ENCODE assay signal across 17 mouse cellular contexts in the genomic region with DNA sequence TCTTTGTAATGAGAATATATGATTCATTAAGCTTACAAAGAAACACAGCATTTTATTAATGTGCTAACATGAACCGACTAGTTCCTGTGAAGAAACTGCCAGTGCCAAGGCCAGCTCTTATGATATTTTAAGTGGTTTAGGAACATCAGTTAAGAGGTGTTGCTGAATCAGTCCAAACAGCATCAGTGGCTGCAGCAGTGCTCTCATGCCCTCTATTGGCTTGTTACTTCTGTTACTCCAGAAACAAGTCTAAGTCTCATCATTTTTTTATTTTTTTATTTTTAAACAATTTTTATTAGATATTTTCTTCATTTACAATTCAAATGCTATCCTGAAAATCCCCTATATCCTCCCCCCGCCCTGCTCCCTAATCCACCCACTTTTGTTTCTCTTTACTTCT.
DNase-seq lines count a peak whose midpoint lies in the region; ATAC-seq and TF ChIP-seq lines count a peak whose summit lies in the region.
"Had no signal": no experiment of that assay in that cellular context is flagged by ENCODE, and none has a peak within 500 bp of the region (broad histone marks: within the 10 kb centered on the region; RNA-seq: fewer than 3 reads in every experiment).

No protein-coding gene starts in this region.

- no peak overlapping the region for H3K4me3 ChIP-seq in liver, adult 2 months (ENCODE audit: insufficient read depth, low read depth, low read length)
- H3K4me3 ChIP-seq in liver, embryonic 12.5 days = no peak overlapping the region
- no peak overlapping the region for H3K4me3 ChIP-seq in stomach, postnatal 0 days (ENCODE audit: low read depth, low read length)
- H3K4me3 ChIP-seq: heart, embryonic 15.5 days; limb, embryonic 13.5 days; neural tube, embryonic 13.5 days had no signal

- H3K79me2 ChIP-seq in liver, adult 2 months (ENCODE audit: control insufficient read depth, insufficient read depth, low read length) = no peaks in the 10 kb centered on the region

- no peak overlapping the region for H3K9ac ChIP-seq in liver, adult 2 months (ENCODE audit: low read depth, low read length)
- no peak overlapping the region for H3K9ac ChIP-seq in liver, embryonic 12.5 days
- no peak overlapping the region for H3K9ac ChIP-seq in stomach, postnatal 0 days (ENCODE audit: low read length)
- H3K9ac ChIP-seq: heart, embryonic 15.5 days; limb, embryonic 13.5 days; neural tube, embryonic 13.5 days had no signal

- TF ChIP-seq EP300 in stomach, postnatal 0 days (optimal IDR thresholded peaks at IDR 0.05) = no peak

- H3K4me1 ChIP-seq in liver, adult 2 months (ENCODE audit: control insufficient read depth, insufficient read depth, low read length) = no peaks in the 10 kb centered on the region; the same call in 1 of the 2 replicates
- no peaks in the 10 kb centered on the region for H3K4me1 ChIP-seq in liver, embryonic 12.5 days
- H3K4me1 ChIP-seq in stomach, postnatal 0 days (replicated peaks; ENCODE audit: control insufficient read depth, insufficient read depth) = no peaks in the 10 kb centered on the region
- H3K4me1 ChIP-seq: heart, embryonic 15.5 days; limb, embryonic 13.5 days; neural tube, embryonic 13.5 days had no signal

- 83% methylated on average over 2 of the region's 2 CpGs for WGBS in liver, adult 2 months
- 75% methylated on average over 2 of the region's 2 CpGs for whole genome bisulfite sequencing in liver, embryonic 12.5 days (ENCODE audit: insufficient replicate concordance)
- 66% methylated on average over 2 of the region's 2 CpGs for WGBS in stomach, postnatal 0 days

- H3K27ac ChIP-seq in liver, adult 2 months (replicated peaks; ENCODE audit: insufficient read depth, low read depth, low read length) = no peak overlapping the region
- H3K27ac ChIP-seq in liver, embryonic 12.5 days = no peak overlapping the region
- H3K27ac ChIP-seq in stomach, postnatal 0 days (replicated peaks) = no peak overlapping the region
- H3K27ac ChIP-seq: heart, embryonic 15.5 days; limb, embryonic 13.5 days; neural tube, embryonic 13.5 days had no signal

- no peak overlapping the region for H3K4me2 ChIP-seq in liver, embryonic 12.5 days
- H3K4me2 ChIP-seq in stomach, postnatal 0 days (replicated peaks; ENCODE audit: low read depth) = no peak overlapping the region
- H3K4me2 ChIP-seq: heart, embryonic 15.5 days; limb, embryonic 13.5 days; neural tube, embryonic 13.5 days had no signal

- TF ChIP-seq POLR2A in liver, adult 2 months (IDR thresholded peaks at IDR 0.05; ENCODE audit: extremely low read depth, insufficient read depth, low read length) = no peak

- no peaks in the 10 kb centered on the region for H3K9me3 ChIP-seq in liver, embryonic 12.5 days (replicated peaks)
- H3K9me3 ChIP-seq in stomach, postnatal 0 days (ENCODE audit: control insufficient read depth, low read length) = no peaks in the 10 kb centered on the region
- H3K9me3 ChIP-seq: heart, embryonic 15.5 days; limb, embryonic 13.5 days; neural tube, embryonic 13.5 days had no signal

- no peak for ATAC-seq in liver, embryonic 12.5 days
- ATAC-seq in stomach, postnatal 0 days (ENCODE audit: low FRiP score, low TSS enrichment) = no peak

- H3K36me3 ChIP-seq in liver, adult 2 months (ENCODE audit: control insufficient read depth, insufficient read depth, low read length) = no peaks in the 10 kb centered on the region
- no peaks in the 10 kb centered on the region for H3K36me3 ChIP-seq in liver, embryonic 12.5 days
- no peaks in the 10 kb centered on the region for H3K36me3 ChIP-seq in stomach, postnatal 0 days (ENCODE audit: control insufficient read depth, insufficient read depth, low read length)
- H3K36me3 ChIP-seq: heart, embryonic 15.5 days; limb, embryonic 13.5 days; neural tube, embryonic 13.5 days had no signal

- TF ChIP-seq CTCF in liver, adult 2 months (IDR thresholded peaks at IDR 0.05; ENCODE audit: low read depth, low read length) = peak; percentile 11; the same call in 1 of the 2 replicates
- TF ChIP-seq CTCF in stomach, postnatal 0 days (IDR thresholded peaks at IDR 0.05; ENCODE audit: low read depth) = peak; percentile 46

- H3K27me3 ChIP-seq in liver, adult 2 months (ENCODE audit: control insufficient read depth, insufficient read depth, low read length) = no peaks in the 10 kb centered on the region
- no peaks in the 10 kb centered on the region for H3K27me3 ChIP-seq in liver, embryonic 12.5 days (replicated peaks)
- no peaks in the 10 kb centered on the region for H3K27me3 ChIP-seq in stomach, postnatal 0 days (ENCODE audit: control insufficient read depth, insufficient read depth, low read length)
- H3K27me3 ChIP-seq: heart, embryonic 15.5 days; limb, embryonic 13.5 days; neural tube, embryonic 13.5 days had no signal

- peak; percentile 2 for DNase-seq in embryo, embryonic 10.5 days (ENCODE audit: low spot score)
- no peak for DNase-seq in embryo, embryonic 10 days (ENCODE audit: low spot score)
- peak; percentile 6 for DNase-seq in kidney, postnatal 10 days
- DNase-seq in kidney, adult 11 months = no peak
- DNase-seq in liver, adult 2 months (ENCODE audit: extremely low read depth, low read depth, low spot score) = peak; percentile 30
- no peak for DNase-seq in stomach, postnatal 0 days (ENCODE audit: low spot score)
- DNase-seq: adrenal gland, postnatal 10 days; B cell, adult 2 months; cerebellum, adult 9-10 months; heart, adult 18-20 months; lung, postnatal 14 days; spleen, adult 18-20 months; thymus, postnatal 36 days had no signal

Comparison
In these comparisons a context has a peak if more than half of its experiments do, and no peak if none do; other contexts are left out.
1. DNase-seq: peak in embryo, embryonic 10.5 days (single experiment), kidney, postnatal 10 days (single experiment) and liver, adult 2 months (single experiment); none in embryo, embryonic 10 days (single experiment), kidney, adult 11 months (single experiment) and stomach, postnatal 0 days (single experiment).